8 mouse cellular contexts compared by ENCODE assay signal in the genomic region with DNA sequence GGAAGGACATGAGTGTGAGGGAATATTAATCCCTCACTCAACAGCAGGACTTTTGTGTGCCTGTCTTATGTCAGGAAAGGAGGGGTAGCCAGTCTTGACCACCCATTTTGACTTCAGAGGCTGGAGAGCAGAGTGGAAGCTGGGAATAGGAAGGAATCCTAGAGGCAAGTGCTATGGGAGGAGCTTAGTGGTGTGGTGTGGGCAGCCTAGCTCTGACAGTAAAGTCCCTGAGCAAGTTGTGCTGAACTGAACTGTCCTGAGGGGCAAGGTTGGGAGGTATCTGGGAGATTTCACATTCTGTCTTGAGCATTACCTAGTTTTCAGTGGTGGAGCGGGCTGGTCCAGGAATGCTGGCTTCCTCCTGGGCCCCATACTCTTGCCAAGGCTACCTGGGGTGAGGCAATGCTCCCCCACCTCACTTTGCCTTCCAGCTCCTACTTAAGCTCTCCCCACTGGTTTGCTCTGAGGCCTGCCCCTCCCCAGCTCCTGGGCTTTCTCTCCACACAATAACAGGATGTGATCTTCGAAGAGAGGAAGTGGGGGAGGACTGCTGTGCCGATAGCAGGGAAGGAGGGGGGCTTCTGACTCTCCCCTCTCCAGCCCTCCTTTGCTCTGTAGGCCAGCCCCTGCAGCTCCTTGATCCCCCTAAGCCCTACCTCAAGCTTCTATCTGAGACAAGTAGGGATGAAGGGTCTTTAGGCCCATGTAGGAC. TPM values are rescaled to one million over a fixed set of nuclear protein-coding genes. Genes with fewer than 3 reads are reported as not detected.
DNase-seq lines count a peak whose midpoint lies in the region; ATAC-seq and TF ChIP-seq lines count a peak whose summit lies in the region.

No protein-coding gene starts in this region.

- TF ChIP-seq EP300 in lung, postnatal 0 days (IDR thresholded peaks at IDR 0.05), result peak; percentile 65; the same call in 1 of the 2 replicates

- no peaks in the 10 kb centered on the region for H3K36me3 ChIP-seq in lung, postnatal 0 days (ENCODE audit: insufficient read depth, low read length)
- H3K36me3 ChIP-seq in midbrain, embryonic 11.5 days (ENCODE audit: control insufficient read depth, insufficient read depth, low read length), result no peaks in the 10 kb centered on the region

- H3K9me3 ChIP-seq in lung, postnatal 0 days (ENCODE audit: low read length), result no peaks in the 10 kb centered on the region
- no peaks in the 10 kb centered on the region for H3K9me3 ChIP-seq in midbrain, embryonic 11.5 days (ENCODE audit: control insufficient read depth, low read length)

- no peaks in the 10 kb centered on the region for H3K4me1 ChIP-seq in lung, postnatal 0 days (ENCODE audit: insufficient read depth, low read depth, low read length)
- H3K4me1 ChIP-seq in midbrain, embryonic 11.5 days (ENCODE audit: control insufficient read depth, insufficient read depth, low read length), result peaks cover 16% of the 10 kb centered on the region

- DNase-seq in CD4-positive helper T cell, adult 2 months (ENCODE audit: low read depth, low spot score), result peak; percentile 50
- peak; percentile 69 for DNase-seq in T-cell, adult 2 months (ENCODE audit: low spot score)
- peak; percentile 42 for DNase-seq in heart, postnatal 4 days
- peak; percentile 75 for DNase-seq in lung, postnatal 0 days (ENCODE audit: low spot score)
- DNase-seq in midbrain, embryonic 11.5 days (ENCODE audit: low spot score, missing footprints), result no peak
- DNase-seq in adrenal gland, adult 18-20 months (ENCODE audit: low spot score in 2 of 2), result no peak
- DNase-seq in left cerebral cortex, adult 18-20 months (ENCODE audit: low spot score in 2 of 2), result no peak
- DNase-seq in gastrocnemius, adult 8-10 months (ENCODE audit: low spot score in 2 of 2), result no peak

- no peak overlapping the region for H3K4me3 ChIP-seq in lung, postnatal 0 days (ENCODE audit: low read depth, low read length)
- no peak overlapping the region for H3K4me3 ChIP-seq in midbrain, embryonic 11.5 days (ENCODE audit: low read depth, low read length)

- H3K27me3 ChIP-seq in lung, postnatal 0 days (replicated peaks; ENCODE audit: insufficient read depth, low read length), result no peaks in the 10 kb centered on the region
- 0 out of 2 replicates have a peak, but pooled peaks cover 2% of the 10 kb centered on the region for H3K27me3 ChIP-seq in midbrain, embryonic 11.5 days (ENCODE audit: control insufficient read depth, insufficient read depth, low read length)

- peak; percentile 85 for ATAC-seq in lung, postnatal 0 days
- no peak for ATAC-seq in midbrain, embryonic 11.5 days (ENCODE audit: low FRiP score)

- peak overlapping the region; percentile 76 for H3K27ac ChIP-seq in lung, postnatal 0 days (ENCODE audit: low read length)
- no peak overlapping the region for H3K27ac ChIP-seq in midbrain, embryonic 11.5 days (ENCODE audit: low read depth, low read length)

- TF ChIP-seq CTCF in lung, postnatal 0 days (IDR thresholded peaks at IDR 0.05), result no peak

- H3K4me2 ChIP-seq in lung, postnatal 0 days (replicated peaks; ENCODE audit: low read depth, low read length), result no peak overlapping the region
- no peak overlapping the region for H3K4me2 ChIP-seq in midbrain, embryonic 11.5 days

- 33% methylated on average over 3 of the region's 3 CpGs for WGBS in lung, postnatal 0 days
- 45% methylated on average over 3 of the region's 3 CpGs for WGBS in midbrain, embryonic 11.5 days

- no peak overlapping the region for H3K9ac ChIP-seq in lung, postnatal 0 days (replicated peaks; ENCODE audit: low read depth)
- H3K9ac ChIP-seq in midbrain, embryonic 11.5 days (ENCODE audit: low read length), result no peak overlapping the region

RNA-seq across cellular contexts. Expression of gene Pdzk1ip1, which starts 13.1 kb away (rescaled TPM):
- total RNA-seq in heart, postnatal 4 days (2021), result under 1 TPM; 0.72 to 0.93 TPM
- polyA plus RNA-seq in lung, postnatal 0 days (2015; fragmentation: Nextera tagmentation; extraction: Ambion mirVana), result 99.9 and 117 TPM in 2 replicates
- polyA plus RNA-seq in midbrain, embryonic 11.5 days (2014; fragmentation: Nextera tagmentation; extraction: Ambion mirVana), result 14.6 and 16.6 TPM in 2 replicates
- total RNA-seq in adrenal gland, adult 18-20 months (2021), result 1 to 10 TPM in 1 of 2 experiments, under 1 TPM in 1; 0.99 to 1.0 TPM
- total RNA-seq in left cerebral cortex, adult 18-20 months (2021), result under 1 TPM; 0.42 to 0.93 TPM
- total RNA-seq in gastrocnemius, adult 8-10 months (2022), result not detected

RNA-seq across cellular contexts. Expression of gene Tal1, which starts 19.1 kb away (rescaled TPM):
- 1 to 10 TPM; 5.5 to 7.0 TPM for total RNA-seq in heart, postnatal 4 days (2021)
- 1.9 and 2.5 TPM in 2 replicates for polyA plus RNA-seq in lung, postnatal 0 days (2015; fragmentation: Nextera tagmentation; extraction: Ambion mirVana)
- 18.4 and 19.8 TPM in 2 replicates for polyA plus RNA-seq in midbrain, embryonic 11.5 days (2014; fragmentation: Nextera tagmentation; extraction: Ambion mirVana)
- 1 to 10 TPM; 2.5 TPM for total RNA-seq in adrenal gland, adult 18-20 months (2021)
- 1 to 10 TPM; 1.3 to 1.4 TPM for total RNA-seq in left cerebral cortex, adult 18-20 months (2021)
- under 1 TPM; 0.56 to 0.76 (median 0.60) TPM for total RNA-seq in gastrocnemius, adult 8-10 months (2022)

RNA-seq across cellular contexts. Expression of gene Cyp4x1, which starts 58.7 kb away (rescaled TPM):
- total RNA-seq in heart, postnatal 4 days (2021), result not detected
- 0.04 TPM in 1 of 2 replicates, not detected in the other for polyA plus RNA-seq in lung, postnatal 0 days (2015; fragmentation: Nextera tagmentation; extraction: Ambion mirVana)
- 0.90 and 1.4 TPM in 2 replicates for polyA plus RNA-seq in midbrain, embryonic 11.5 days (2014; fragmentation: Nextera tagmentation; extraction: Ambion mirVana)
- not detected for total RNA-seq in adrenal gland, adult 18-20 months (2021)
- 10 to 100 TPM; 16.8 to 17.1 TPM for total RNA-seq in left cerebral cortex, adult 18-20 months (2021)
- total RNA-seq in gastrocnemius, adult 8-10 months (2022), result not detected

Comparison
In these comparisons a context has a peak if more than half of its experiments do, and no peak if none do; other contexts are left out.
1. DNase-seq: peak in CD4-positive helper T cell, adult 2 months (single experiment), T-cell, adult 2 months (single experiment), heart, postnatal 4 days (single experiment) and lung, postnatal 0 days (single experiment); none in midbrain, embryonic 11.5 days (single experiment), adrenal gland, adult 18-20 months (0 of 2), left cerebral cortex, adult 18-20 months (0 of 2) and gastrocnemius, adult 8-10 months (0 of 2).
2. RNA of gene Cyp4x1, which starts 58.7 kb away (total RNA-seq): 16.8 to 17.1 TPM in left cerebral cortex, adult 18-20 months; not detected in heart, postnatal 4 days, not detected in adrenal gland, adult 18-20 months and not detected in gastrocnemius, adult 8-10 months; every median in the first group is over 10 times any median in the second.